Comparison of ENCODE assay signal across 21 mouse cellular contexts in genomic region chr19:37284775-37285174, GRCm38 (mm10). TPM values are rescaled to one million over a fixed set of nuclear protein-coding genes. Genes with fewer than 3 reads are reported as not detected.
DNase-seq lines count a peak whose midpoint lies in the region; ATAC-seq and TF ChIP-seq lines count a peak whose summit lies in the region.
"Had no signal": no experiment of that assay in that cellular context is flagged by ENCODE, and none has a peak within 500 bp of the region (broad histone marks: within the 10 kb centered on the region; RNA-seq: fewer than 3 reads in every experiment).

No protein-coding gene starts in this region.

- no peak for TF ChIP-seq POLR2A in CH12.LX (IDR thresholded peaks at IDR 0.05; ENCODE audit: low read depth, low read length)

- no peaks in the 10 kb centered on the region for H3K9me3 ChIP-seq in CH12.LX (replicated peaks; ENCODE audit: low read length)
- H3K9me3 ChIP-seq: embryonic facial prominence, embryonic 12.5 days; embryonic facial prominence, embryonic 15.5 days; hindbrain, embryonic 12.5 days; intestine, embryonic 15.5 days had no signal

- peak; percentile 33 for DNase-seq in CH12.LX (ENCODE audit: extremely low read depth)
- DNase-seq in lung, postnatal 4 days, result no peak
- no peak for DNase-seq in layer of hippocampus, adult 9-10 months (ENCODE audit: low spot score)
- DNase-seq in left cerebral cortex, adult 2 months (ENCODE audit: extremely low spot score in 1 of 2, low spot score in 2 of 2), result no peak
- DNase-seq: adrenal gland, adult 8-10 months; adrenal gland, postnatal 25 days; cerebellum, adult 18-20 months; cerebellum, adult 9-10 months; cerebellum, postnatal 14 days; gastrocnemius, postnatal 25 days had no signal

- no peak overlapping the region for H3K27ac ChIP-seq in CH12.LX (ENCODE audit: insufficient read depth, low read depth)
- no peak overlapping the region for H3K27ac ChIP-seq in left cerebral cortex, adult 2 months
- H3K27ac ChIP-seq: embryonic facial prominence, embryonic 12.5 days; embryonic facial prominence, embryonic 15.5 days; hindbrain, embryonic 12.5 days; intestine, embryonic 15.5 days had no signal

- intact Hi-C loops in left cerebral cortex, adult 2 months (cut with DNase I), result no loop called here

- no peaks in the 10 kb centered on the region for H3K27me3 ChIP-seq in CH12.LX (replicated peaks)
- H3K27me3 ChIP-seq: embryonic facial prominence, embryonic 12.5 days; embryonic facial prominence, embryonic 15.5 days; hindbrain, embryonic 12.5 days; intestine, embryonic 15.5 days had no signal

- H3K9ac ChIP-seq in CH12.LX (ENCODE audit: insufficient read depth, low read depth), result no peak overlapping the region
- H3K9ac ChIP-seq: embryonic facial prominence, embryonic 12.5 days; embryonic facial prominence, embryonic 15.5 days; hindbrain, embryonic 12.5 days; intestine, embryonic 15.5 days had no signal

- H3K4me2 ChIP-seq in CH12.LX (ENCODE audit: insufficient read depth, low read depth, poor library complexity, severe bottlenecking), result no peak overlapping the region
- H3K4me2 ChIP-seq: embryonic facial prominence, embryonic 12.5 days; embryonic facial prominence, embryonic 15.5 days; heart, embryonic 11.5 days; hindbrain, embryonic 12.5 days; intestine, embryonic 15.5 days had no signal

- H3K79me2 ChIP-seq in CH12.LX (replicated peaks; ENCODE audit: control insufficient read depth, extremely low read depth, insufficient read depth, poor library complexity, severe bottlenecking), result no peaks in the 10 kb centered on the region

- no peak overlapping the region for H3K4me3 ChIP-seq in CH12.LX (replicated peaks in 1 of 3; ENCODE audit: low read depth in 2 of 3, low read length in 2 of 3, poor library complexity in 1 of 3)
- no peak overlapping the region for H3K4me3 ChIP-seq in left cerebral cortex, adult 2 months
- H3K4me3 ChIP-seq: embryonic facial prominence, embryonic 12.5 days; embryonic facial prominence, embryonic 15.5 days; hindbrain, embryonic 12.5 days; intestine, embryonic 15.5 days had no signal

- TF ChIP-seq EP300 in CH12.LX (IDR thresholded peaks at IDR 0.05; ENCODE audit: low read length), result no peak

- ATAC-seq in granulocyte monocyte progenitor cell, adult 5-6 weeks (replicated peaks; ENCODE audit: poor library complexity, severe bottlenecking), result peak; percentile 71
- peak; percentile 44; the same call in 1 of the 2 replicates for ATAC-seq in megakaryocyte progenitor cell, adult 5-6 weeks (replicated peaks; ENCODE audit: poor library complexity)
- ATAC-seq: activated CD4-positive, CD25-positive, alpha-beta regulatory T cell, adult 4 months; CD4-positive, CD25-positive, alpha-beta regulatory T cell, adult 4 months; forebrain, embryonic 14.5 days; hindbrain, embryonic 16.5 days; intestine, embryonic 15.5 days had no signal

- H3K36me3 ChIP-seq in CH12.LX (replicated peaks in 1 of 2; ENCODE audit: control insufficient read depth in 1 of 2, insufficient read depth in 1 of 2, low read length in 1 of 2), result peaks cover 67 to 90% of the 10 kb centered on the region in 2 experiments
- H3K36me3 ChIP-seq: intestine, embryonic 15.5 days had no signal

- no peak for TF ChIP-seq CTCF in CH12.LX (conservative IDR thresholded peaks at IDR 0.05 in 1 of 2, IDR thresholded peaks at IDR 0.05 in 1 of 2; ENCODE audit: low read depth in 2 of 2, low read length in 2 of 2)
- no peak for TF ChIP-seq CTCF in left cerebral cortex, adult 2 months (IDR thresholded peaks at IDR 0.05)

- dilution Hi-C loops in CH12.LX (cut with MboI; ENCODE audit: extremely low pct_ligation_motif_present, extremely low pct_unique_long_range_greater_than_20kb, low sequenced_read_pairs), result no loop called here

- TF ChIP-seq RAD21 in CH12.LX (IDR thresholded peaks at IDR 0.05; ENCODE audit: low read depth, low read length), result no peak

- H3K4me1 ChIP-seq in CH12.LX (ENCODE audit: control insufficient read depth in 1 of 2, insufficient read depth in 2 of 2), result peaks cover 0 to 20% of the 10 kb centered on the region in 2 experiments; a peak in 2 of 4 replicates
- H3K4me1 ChIP-seq: embryonic facial prominence, embryonic 12.5 days; embryonic facial prominence, embryonic 15.5 days; hindbrain, embryonic 12.5 days; intestine, embryonic 15.5 days had no signal

- in situ Hi-C loops in CH12.LX (cut with MboI; ENCODE audit: low pct_ligation_motif_present, low pct_unique_long_range_greater_than_20kb, low sequenced_read_pairs), result no loop called here

TF ChIP-seq in CH12.LX, 34 proteins besides CTCF, POLR2A, EP300 and RAD21:
- TF ChIP-seq ZC3H11A (IDR thresholded peaks at IDR 0.05; ENCODE audit: low read depth, low read length) (no peak), SIN3A (IDR thresholded peaks at IDR 0.05; ENCODE audit: low read length) (no peak), CHD1 (IDR thresholded peaks at IDR 0.05; ENCODE audit: low read depth, low read length) (no peak), ETS1 (conservative IDR thresholded peaks at IDR 0.05; ENCODE audit: low read depth, low read length) (no peak), MEF2A (IDR thresholded peaks at IDR 0.05; ENCODE audit: borderline replicate concordance, low read depth, low read length) (no peak), GABPA (IDR thresholded peaks at IDR 0.05; ENCODE audit: insufficient replicate concordance, low read depth, low read length) (no peak), BHLHE40 (IDR thresholded peaks at IDR 0.05; ENCODE audit: low read depth, low read length) (no peak), MAX (IDR thresholded peaks at IDR 0.05; ENCODE audit: low read length) (no peak), USF1 (IDR thresholded peaks at IDR 0.05; ENCODE audit: low read depth, low read length) (no peak), MAFK (IDR thresholded peaks at IDR 0.05; ENCODE audit: insufficient replicate concordance, low read length) (no peak), NELFE (IDR thresholded peaks at IDR 0.05; ENCODE audit: low read depth, low read length) (no peak), RCOR1 (conservative IDR thresholded peaks at IDR 0.05; ENCODE audit: low read depth, low read length) (no peak), NRF1 (IDR thresholded peaks at IDR 0.05; ENCODE audit: low read depth, low read length) (no peak), TBP (conservative IDR thresholded peaks at IDR 0.05; ENCODE audit: low read depth, low read length) (no peak), HCFC1 (IDR thresholded peaks at IDR 0.05; ENCODE audit: low read depth, low read length) (no peak), JUND (conservative IDR thresholded peaks at IDR 0.05; ENCODE audit: low read depth, low read length) (no peak), USF2 (conservative IDR thresholded peaks at IDR 0.05; ENCODE audit: low read depth, low read length) (no peak), UBTF (IDR thresholded peaks at IDR 0.05; ENCODE audit: low read depth, low read length) (no peak)

RNA-seq across cellular contexts. Expression of gene Ide, which starts 52.9 kb away (rescaled TPM):
- total RNA-seq in CH12.LX (2012; rRNA removed), result 56.0 and 62.2 TPM in 2 replicates
- total RNA-seq in CH12.LX (2014; rRNA removed), result 74.4 and 79.5 TPM in 2 replicates
- 116 and 124 TPM in 2 replicates for polyA plus RNA-seq in CH12.LX (2012; ENCODE audit: insufficient read length, low read depth)
- total RNA-seq in granulocyte monocyte progenitor cell, adult 5-6 weeks (2014; fragmentation: Nextera tagmentation), result 108 and 131 TPM in 2 replicates
- 95.3 and 125 TPM in 2 replicates for total RNA-seq in granulocyte monocyte progenitor cell, adult 5-6 weeks (2017)
- 122 and 144 TPM in 2 replicates for total RNA-seq in megakaryocyte progenitor cell, adult 5-6 weeks (2015)
- total RNA-seq in megakaryocyte progenitor cell, adult 5-6 weeks (2017), result 79.5 and 103 TPM in 2 replicates
- total RNA-seq in left cerebral cortex, adult 2 months (2021), result 10 to 100 TPM; 37.8 to 57.2 TPM
